Mouse (Mus musculus) brain, embryonic 14.5 days (tissue): ENCODE measurements around the gene Rassf5.

Source experiments
- CTCF ChIP-seq: fragments of 200-500 bp; IDR thresholded peaks from 2 replicates; pipeline ENCODE4 v1.5.1; 2012; ENCODE audit warnings: inconsistent platforms, mild to moderate bottlenecking, moderate library complexity, borderline replicate concordance; ENCODE audit not compliant: insufficient read depth, insufficient read length; ENCODE audit errors: extremely low read depth
- POLR2A ChIP-seq: fragments of 200-500 bp; IDR thresholded peaks from 2 replicates; pipeline ENCODE4 v1.6.1; 2012; ENCODE audit warnings: mild to moderate bottlenecking, inconsistent platforms, borderline replicate concordance; ENCODE audit not compliant: poor library complexity, insufficient read depth, insufficient read length, severe bottlenecking; ENCODE audit errors: extremely low read depth

GRCm38 (mm10) chr1:131146181-131146614 lies 98.9 kb downstream of the Rassf5 start:
- TF ChIP-seq CTCF: no peak
- TF ChIP-seq POLR2A: no peak
